Mouse (Mus musculus) heart, postnatal 0 days (tissue): ENCODE measurements around the gene Slc25a26. TPM values are rescaled to one million over a fixed set of nuclear protein-coding genes. Genes with fewer than 3 reads are reported as not detected.

ENCODE experiments used
- ATAC-seq: fragments of 200-750 bp; cut with Nextera tagmentation; 2 replicates; pipeline ENCODE4 v1.8.0; 2017; ENCODE audit warnings: low read depth, moderate number of reproducible peaks, moderate library complexity; ENCODE audit not compliant: insufficient read depth
- DNase-seq: peaks from one replicate; pipeline ENCODE4 v3.0.0-alpha.2; 2016; ENCODE audit warnings: low spot score
- H3K27ac ChIP-seq: fragments of 300-500 bp; sonication (generic); 2 replicates; pipeline ENCODE4 v1.5.1; 2014; ENCODE audit warnings: low read depth, mild to moderate bottlenecking
- H3K27me3 ChIP-seq: fragments of 300-500 bp; sonication (generic); 2 replicates; pipeline ENCODE4 v1.6.1; 2014; ENCODE audit warnings: low read length, mixed read lengths; ENCODE audit not compliant: control insufficient read depth, insufficient read depth
- H3K36me3 ChIP-seq: fragments of 300-500 bp; sonication (generic); replicated peaks from 2 replicates; pipeline ENCODE4 v1.6.1; 2014; ENCODE audit warnings: low read length, mixed read lengths; ENCODE audit not compliant: control insufficient read depth, insufficient read depth
- H3K4me1 ChIP-seq: fragments of 300-500 bp; sonication (generic); 2 replicates; pipeline ENCODE4 v1.6.1; 2014; ENCODE audit warnings: antibody characterized with exemption; ENCODE audit not compliant: control insufficient read depth, insufficient read depth
- H3K4me2 ChIP-seq: fragments of 300-500 bp; sonication (generic); 2 replicates; pipeline ENCODE4 v1.6.1; 2014; ENCODE audit warnings: low read depth, mild to moderate bottlenecking, low read length, moderate library complexity
- H3K4me3 ChIP-seq: fragments of 300-500 bp; sonication (generic); 2 replicates; pipeline ENCODE4 v1.5.1; 2014; ENCODE audit warnings: low read depth, low read length
- H3K9ac ChIP-seq: fragments of 300-500 bp; sonication (generic); replicated peaks from 2 replicates; pipeline ENCODE4 v1.6.1; 2014; ENCODE audit warnings: low read depth, low read length, mixed read lengths
- H3K9me3 ChIP-seq: fragments of 300-500 bp; sonication (generic); replicated peaks from 2 replicates; pipeline ENCODE4 v1.6.1; 2016; ENCODE audit warnings: low read length; ENCODE audit not compliant: control insufficient read depth
- CTCF ChIP-seq: IDR thresholded peaks from 2 replicates; pipeline ENCODE4 v1.5.1; 2016; ENCODE audit warnings: antibody characterized with exemption, control low read depth, low read depth
- EP300 ChIP-seq: IDR thresholded peaks from 2 replicates; pipeline ENCODE4 v1.6.1; 2016; ENCODE audit warnings: antibody characterized with exemption, low read depth
- WGBS: fragments of 180-500 bp; shearing (Covaris S2); extraction: QIAGEN DNeasy Blood & Tissue Kit; methylation state at CpG from one replicate; pipeline ENCODE4 v1.1.7; 2014; 5-methylcytosine and 5-hydroxymethylcytosine counted together
- polyA plus RNA-seq: library from polyadenylated mRNA; unstranded; fragments of >200 nt; fragmentation: Nextera tagmentation; extraction: Ambion mirVana; gene quantifications from 2 replicates; pipeline ENCODE4 v1.2.1, GENCODE M21; 2015
- total RNA-seq: library from RNA; depleted of rRNA; stranded (reverse); fragments of >200 nt; gene quantifications from 2 replicates; pipeline ENCODE4 v1.2.3, GENCODE M21; 2014; ENCODE audit warnings: low replicate concordance

Slc25a26 gene
- total and polyA plus RNA-seq, 2 experiments from 2014 or later = 13.4 to 17.9 TPM

DNA sequence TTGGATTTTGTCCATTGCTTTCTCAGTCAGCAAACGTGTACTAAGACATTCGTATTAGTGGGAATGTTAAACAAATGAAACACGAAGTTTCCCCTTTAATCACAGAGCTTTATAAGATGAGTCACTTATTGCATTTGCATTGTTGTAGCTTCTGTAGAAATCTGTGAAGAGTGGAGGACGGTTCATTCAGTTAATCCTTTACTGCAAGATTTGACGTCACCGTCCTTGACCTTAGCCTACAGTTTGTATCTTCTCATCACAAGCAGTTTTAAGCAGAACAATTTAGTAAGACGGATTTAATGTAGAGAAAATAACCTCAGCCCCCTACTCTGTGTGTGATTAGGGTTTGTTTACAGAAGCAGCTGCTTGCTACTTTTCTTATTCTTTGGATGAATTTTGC lies 41.7 kb downstream of the Slc25a26 start:
- TF ChIP-seq CTCF (no peak), EP300 (no peak)
- DNase-seq = no peak
- no peak overlapping the region for H3K4me3 ChIP-seq
- no peaks in the 10 kb centered on the region for H3K4me1 ChIP-seq
- H3K4me2 ChIP-seq = no peak overlapping the region
- H3K9me3 ChIP-seq = no peaks in the 10 kb centered on the region
- no peak overlapping the region for H3K9ac ChIP-seq
- ATAC-seq = no peak
- H3K36me3 ChIP-seq = no peaks in the 10 kb centered on the region
- no peak overlapping the region for H3K27ac ChIP-seq
- 71% methylated on average over 7 of the region's 7 CpGs for WGBS
- H3K27me3 ChIP-seq = no peaks in the 10 kb centered on the region

DNA sequence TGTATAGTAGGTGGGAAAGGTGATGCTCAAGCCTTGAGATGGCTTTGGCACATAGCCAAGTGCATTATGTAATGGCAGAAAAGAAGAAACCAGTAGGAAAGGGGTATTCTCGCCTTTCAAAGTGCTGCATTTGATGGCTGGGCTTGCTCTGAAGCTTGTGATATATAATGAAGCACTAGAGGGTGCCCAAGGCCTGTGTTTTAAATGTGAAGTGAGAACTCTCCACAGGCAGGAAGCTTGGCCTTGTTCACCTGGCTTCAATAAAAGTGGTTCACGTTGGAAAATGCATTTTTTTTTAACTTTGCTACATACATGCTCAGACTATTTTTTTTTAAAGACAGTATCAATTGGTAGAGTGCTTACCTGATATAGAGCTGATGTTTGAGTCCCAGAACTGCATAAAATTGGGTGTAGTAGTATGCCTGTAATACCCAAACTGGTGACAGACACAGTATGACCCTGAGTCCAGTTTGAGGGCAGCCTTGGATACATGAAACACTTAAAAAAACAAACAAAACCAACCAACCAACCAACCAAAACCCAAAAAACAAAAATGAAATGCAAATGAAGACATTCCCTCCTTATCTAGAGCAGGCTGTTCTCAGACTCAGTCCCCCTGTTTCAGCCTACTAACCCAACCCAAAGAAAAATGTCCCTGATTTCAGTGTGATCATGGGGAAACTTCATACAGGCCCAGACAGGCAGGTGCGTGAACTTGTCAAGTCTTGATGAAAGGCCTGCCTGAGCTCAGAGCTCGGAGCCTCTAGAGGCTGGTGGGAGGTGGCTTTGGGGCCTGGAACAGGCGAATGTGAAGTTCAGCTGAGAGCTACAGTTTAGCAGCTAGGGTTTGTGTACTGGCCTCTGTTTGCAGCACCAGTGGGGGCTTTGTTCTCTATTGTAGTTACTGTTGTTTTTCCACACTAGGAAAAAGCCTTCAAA lies 44.0 kb downstream of the Slc25a26 start:
- peak; percentile 64 for DNase-seq
- 46% methylated on average over 5 of the region's 5 CpGs for WGBS
- ATAC-seq = peak; percentile 66; the same call in 1 of the 2 replicates

DNA sequence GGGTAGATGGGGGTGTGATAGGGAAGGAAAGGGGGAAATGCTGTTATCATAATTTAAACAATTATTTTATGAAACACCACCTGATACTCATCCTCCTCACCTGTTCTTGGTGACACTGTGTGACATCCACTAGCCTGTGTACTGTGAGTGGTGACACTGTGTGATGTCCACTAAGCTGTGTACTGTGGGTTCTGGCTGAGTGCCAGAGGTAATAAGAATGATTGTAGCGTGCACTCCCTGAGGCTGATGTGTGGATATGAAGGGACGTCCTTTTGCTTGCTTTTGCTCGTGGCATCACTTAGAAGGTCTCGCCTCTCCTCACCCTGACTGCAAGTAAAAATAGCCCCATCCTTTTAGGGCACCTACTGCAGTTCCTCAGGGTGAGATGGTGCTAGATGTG lies 47.1 kb downstream of the Slc25a26 start:
- WGBS = 18% methylated on average over 4 of the region's 4 CpGs
- TF ChIP-seq EP300 (no peak), CTCF (no peak)
- peaks cover 7% of the 10 kb centered on the region; the same call in 1 of the 2 replicates for H3K4me1 ChIP-seq

More for the DNA sequence above, 44.0 kb downstream of the Slc25a26 start:
- Histone ChIP-seq H3K4me3 (no peak overlapping the region), H3K4me1 (peaks cover 7% of the 10 kb centered on the region; the same call in 1 of the 2 replicates), H3K4me2 (no peak overlapping the region), H3K36me3 (no peaks in the 10 kb centered on the region), H3K27ac (no peak overlapping the region), H3K27me3 (no peaks in the 10 kb centered on the region), H3K9ac (no peak overlapping the region), H3K9me3 (no peaks in the 10 kb centered on the region)
- TF ChIP-seq EP300 = no peak
- peak; percentile 66 for TF ChIP-seq CTCF

DNA sequence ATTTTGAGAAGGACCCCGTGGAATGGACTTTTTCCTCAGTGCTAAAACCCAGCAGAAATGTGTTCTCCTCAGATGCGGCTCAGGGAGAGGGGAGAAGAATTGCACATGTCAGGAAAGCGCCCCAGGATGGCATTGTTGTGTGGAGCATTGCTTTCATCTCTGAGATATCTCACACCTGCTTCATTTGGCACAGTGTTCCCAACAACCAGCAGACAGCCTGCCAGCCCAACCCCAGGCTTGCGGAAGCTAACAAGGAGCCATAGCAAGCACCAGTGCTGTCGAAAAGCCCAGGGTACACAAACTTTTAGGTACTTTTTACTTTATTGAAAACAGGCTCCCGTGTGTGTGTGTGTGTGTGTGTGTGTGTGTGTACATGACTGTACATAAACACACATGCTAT lies 50.2 kb downstream of the Slc25a26 start:
- no peak overlapping the region for H3K4me2 ChIP-seq
- H3K9ac ChIP-seq = no peak overlapping the region
- peaks cover 7% of the 10 kb centered on the region; the same call in 1 of the 2 replicates for H3K4me1 ChIP-seq
- H3K9me3 ChIP-seq = no peaks in the 10 kb centered on the region; the same call in 1 of the 2 replicates
- no peaks in the 10 kb centered on the region for H3K27me3 ChIP-seq
- no peaks in the 10 kb centered on the region for H3K36me3 ChIP-seq
- ATAC-seq = no peak
- DNase-seq = no peak
- H3K27ac ChIP-seq = no peak overlapping the region
- 65% methylated on average over 6 of the region's 6 CpGs for WGBS
- H3K4me3 ChIP-seq = no peak overlapping the region
- TF ChIP-seq CTCF = no peak
- TF ChIP-seq EP300 = no peak

More for the DNA sequence above, 47.1 kb downstream of the Slc25a26 start:
- Histone ChIP-seq H3K36me3 (no peaks in the 10 kb centered on the region), H3K9ac (no peak overlapping the region), H3K27ac (no peak overlapping the region), H3K27me3 (no peaks in the 10 kb centered on the region), H3K9me3 (no peaks in the 10 kb centered on the region; the same call in 1 of the 2 replicates), H3K4me2 (no peak overlapping the region), H3K4me3 (no peak overlapping the region)
- no peak for DNase-seq
- peak; percentile 20; the same call in 1 of the 2 replicates for ATAC-seq

DNA sequence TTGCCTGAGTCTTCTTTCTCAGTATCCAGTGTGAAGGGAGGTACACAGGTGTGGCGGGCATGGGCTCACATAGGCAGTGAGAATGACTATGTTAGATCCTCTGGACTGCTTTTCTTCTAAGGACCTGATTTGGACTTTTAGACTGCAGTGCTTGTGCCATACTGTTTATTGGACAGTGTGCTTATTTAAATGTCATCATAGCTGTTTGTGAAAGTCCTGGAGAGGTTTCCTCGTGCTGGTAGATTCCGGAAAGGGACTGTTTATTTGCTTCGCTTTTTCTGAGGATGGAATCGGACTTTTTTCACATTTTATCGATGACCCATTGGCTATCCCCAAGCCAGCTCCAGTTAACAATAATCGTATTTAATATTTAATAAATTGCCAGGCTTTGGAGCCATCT lies 50.7 kb downstream of the Slc25a26 start:
- Histone ChIP-seq H3K4me2 (no peak overlapping the region), H3K9ac (no peak overlapping the region), H3K4me1 (peaks cover 7% of the 10 kb centered on the region; the same call in 1 of the 2 replicates), H3K27me3 (no peaks in the 10 kb centered on the region), H3K9me3 (no peaks in the 10 kb centered on the region; the same call in 1 of the 2 replicates), H3K36me3 (no peaks in the 10 kb centered on the region), H3K27ac (no peak overlapping the region), H3K4me3 (no peak overlapping the region)
- ATAC-seq (no peak), DNase-seq (no peak)
- 91% methylated on average over 7 of the region's 7 CpGs for WGBS
- TF ChIP-seq EP300 = no peak
- no peak for TF ChIP-seq CTCF
